Mouse (Mus musculus) erythroblast, embryonic 14.5 days (primary cell): Measurements from ENCODE around the gene Prss45.

Experiments used
- GATA1 ChIP-seq: IDR thresholded peaks from 2 replicates; pipeline ENCODE4 v1.6.1; 2012; ENCODE audit warnings: low read length, inconsistent platforms, mixed read lengths
- TAL1 ChIP-seq: IDR thresholded peaks from 3 replicates; pipeline ENCODE4 v1.6.1; 2012; ENCODE audit warnings: low read length, inconsistent platforms, mixed read lengths

- no peak for TF ChIP-seq TAL1
- no peak for TF ChIP-seq GATA1
Observed at GRCm38 (mm10) chr9:110834411-110834810, at the start of gene Prss45.
